Mouse (Mus musculus): ENCODE data around the gene Rhou.

GRCm38 (mm10) chr8:123665580-123665979 lies 11.9 kb downstream of the Rhou start:
- TF ChIP-seq EP300 (IDR thresholded peaks at IDR 0.05; ENCODE audit: low read depth) (no peak), CTCF (IDR thresholded peaks at IDR 0.05; ENCODE audit: low read depth) (no peak)

Data from liver, postnatal 0 days (tissue).